Mouse (Mus musculus): Measurements from ENCODE around the gene Phb2. TPM values are rescaled to one million over a fixed set of nuclear protein-coding genes. Genes with fewer than 3 reads are reported as not detected.
A peak's percentile ranks its signal among the peaks of the same experiment; 100 is the strongest.

The Phb2 gene
- 259 and 270 TPM in 2 replicates for polyA plus RNA-seq (2015; fragmentation: Nextera tagmentation; extraction: Ambion mirVana)

DNA sequence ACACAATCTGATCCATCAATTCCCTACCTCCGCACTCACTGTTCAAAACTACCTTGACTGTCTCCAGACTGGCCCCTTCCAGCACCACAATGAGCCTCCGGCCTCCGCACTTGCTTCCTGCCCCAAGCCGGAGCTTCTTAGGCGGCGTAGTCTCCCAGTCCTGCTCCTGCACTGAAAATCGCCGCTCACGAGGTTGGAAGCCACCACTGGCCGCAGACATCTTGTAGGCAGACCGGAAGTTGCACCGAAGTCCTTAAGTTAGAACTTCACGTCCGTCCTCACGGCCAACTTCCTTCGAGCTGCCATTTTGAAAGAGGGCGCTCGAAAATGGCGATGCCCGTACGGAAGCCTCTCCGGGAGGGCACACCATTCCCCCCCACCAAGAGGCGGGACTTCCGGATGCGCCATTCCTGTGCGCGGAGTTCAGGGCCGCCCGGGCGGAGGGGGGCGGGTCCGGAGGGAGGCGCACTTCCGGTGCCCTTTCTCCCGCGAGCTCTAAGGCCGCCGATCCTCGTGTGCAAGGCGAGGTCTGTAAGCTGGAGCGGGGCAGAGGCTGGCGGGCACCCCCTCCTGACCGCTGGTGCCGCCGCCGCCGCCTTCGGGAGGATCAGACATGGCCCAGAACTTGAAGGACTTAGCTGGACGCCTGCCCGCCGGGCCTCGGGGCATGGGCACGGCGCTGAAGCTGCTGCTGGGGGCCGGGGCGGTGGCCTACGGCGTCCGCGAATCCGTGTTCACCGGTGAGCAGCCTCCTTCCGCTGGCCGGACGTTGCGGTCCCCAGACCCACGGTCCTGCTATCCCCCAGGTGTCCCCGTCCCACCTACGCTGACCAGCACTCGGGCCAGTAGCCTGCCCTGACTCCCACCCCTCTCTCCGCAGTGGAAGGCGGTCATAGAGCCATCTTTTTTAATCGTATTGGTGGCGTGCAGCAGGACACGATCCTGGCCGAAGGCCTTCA is at the start of gene Phb2, which contains the start of gene Emg1:
Gene Phb2, plus strand, starts transcription at position 513 of the 959 bp plus-strand sequence.
Gene Emg1, minus strand, starts transcription at position 355 of the 959 bp plus-strand sequence.
- under 1% methylated on average over 76 of the region's 76 CpGs for WGBS

DNA sequence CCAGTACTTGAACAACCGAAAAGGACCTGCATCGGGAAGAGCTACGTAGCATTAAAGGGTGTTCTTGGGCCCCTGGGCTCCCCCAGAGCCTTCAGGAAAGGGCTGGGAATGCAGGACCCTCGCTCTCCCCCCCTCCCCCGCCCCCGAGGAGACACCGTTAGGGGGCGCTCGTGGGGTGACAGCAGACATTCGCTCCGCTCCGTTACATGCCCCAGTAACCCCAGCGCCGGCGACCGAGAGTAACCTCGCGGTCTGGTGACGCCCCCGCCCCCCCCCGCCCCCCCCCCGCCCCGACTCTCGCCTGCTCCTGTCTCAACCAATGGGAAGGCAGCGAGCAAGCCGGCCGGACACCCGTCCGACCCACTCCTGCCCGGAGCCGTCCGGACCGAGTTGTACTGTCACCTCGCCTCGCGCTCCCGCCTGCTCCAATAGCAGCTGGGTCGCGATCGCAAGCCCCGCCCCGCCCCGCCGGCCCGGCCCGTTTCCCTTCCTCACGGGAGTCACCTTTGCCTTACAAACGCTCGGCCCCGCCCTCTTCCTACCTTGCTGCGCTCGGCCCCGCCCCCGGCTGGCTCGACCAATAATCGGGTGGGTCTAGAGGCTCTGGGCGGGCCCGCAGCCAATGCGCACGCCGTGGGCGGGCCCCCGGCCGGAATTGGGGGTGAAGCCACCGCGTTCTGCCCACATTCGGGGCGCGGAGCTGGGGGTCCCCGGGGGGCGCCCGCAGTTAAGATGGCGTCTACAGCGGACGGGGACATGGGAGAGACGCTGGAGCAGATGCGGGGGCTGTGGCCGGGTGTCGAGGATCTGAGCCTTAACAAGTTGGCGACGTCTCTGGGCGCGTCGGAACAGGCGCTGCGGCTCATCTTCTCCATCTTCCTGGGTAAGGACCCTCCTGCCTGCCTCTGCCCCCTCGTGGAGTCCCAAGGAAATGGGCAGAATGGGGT is 49.4 kb upstream of the Phb2 start, which contains the start of gene Lpcat3:
Gene Lpcat3, plus strand, starts transcription at position 551 of the 947 bp plus-strand sequence.
- peak within 1 kb of the TSS; percentile 65 for H3K4me2 ChIP-seq
- 0 out of 2 replicates have a peak, but pooled peaks cover 3% of the 10 kb centered on the region for H3K36me3 ChIP-seq
- H3K4me1 ChIP-seq (replicated peaks), result peaks cover 17% of the 10 kb centered on the region
- H3K27ac ChIP-seq (replicated peaks), result peak within 1 kb of the TSS; percentile 75
- under 1% methylated on average over 72 of the region's 87 CpGs for WGBS
- H3K9me3 ChIP-seq, result no peaks in the 10 kb centered on the region
- peak; percentile 98 for ATAC-seq (ENCODE audit: low read depth)
- peak within 1 kb of the TSS; percentile 72 for H3K9ac ChIP-seq
- H3K27me3 ChIP-seq, result no peaks in the 10 kb centered on the region
- peak within 1 kb of the TSS; percentile 58 for H3K4me3 ChIP-seq

More for the DNA sequence above, at the start of gene Phb2, which contains the start of gene Emg1:
- H3K27ac ChIP-seq (replicated peaks), result peak within 1 kb of the TSS; percentile 84
- peak within 1 kb of the TSS; percentile 94 for H3K4me2 ChIP-seq
- H3K9me3 ChIP-seq, result no peaks in the 10 kb centered on the region
- ATAC-seq (ENCODE audit: low read depth), result peak; percentile 97
- H3K27me3 ChIP-seq, result no peaks in the 10 kb centered on the region
- peaks cover 46% of the 10 kb centered on the region for H3K36me3 ChIP-seq
- peak within 1 kb of the TSS; percentile 95 for H3K9ac ChIP-seq
- H3K4me3 ChIP-seq, result peak within 1 kb of the TSS; percentile 99
- H3K4me1 ChIP-seq (replicated peaks), result peaks cover 39% of the 10 kb centered on the region

DNA sequence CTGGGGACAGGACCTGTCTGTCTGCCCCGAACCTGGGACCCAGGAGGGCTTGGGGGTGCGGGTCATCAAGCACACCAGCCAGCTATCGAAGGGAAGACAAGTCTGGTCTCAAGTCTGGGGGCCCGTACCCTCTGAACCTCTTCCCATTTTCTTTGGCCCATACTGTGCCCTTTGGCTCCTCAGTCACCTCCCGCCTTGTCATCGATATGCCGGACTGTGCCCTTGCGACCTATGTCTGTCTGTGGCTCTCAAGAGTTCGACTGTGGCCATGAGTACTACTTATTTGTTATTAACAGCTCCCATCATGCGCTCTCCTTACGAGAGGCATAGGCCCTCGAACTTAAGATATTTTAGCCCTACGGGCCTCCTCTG is 48.7 kb upstream of the Phb2 start:
- peak overlapping the region; percentile 75 for H3K27ac ChIP-seq (replicated peaks)
- 17% methylated on average over 13 of the region's 13 CpGs for WGBS
- peak overlapping the region; percentile 72 for H3K9ac ChIP-seq
- no peak for ATAC-seq (ENCODE audit: low read depth)
- H3K4me1 ChIP-seq (replicated peaks), result peaks cover 17% of the 10 kb centered on the region
- 0 out of 2 replicates have a peak, but pooled peaks cover 3% of the 10 kb centered on the region for H3K36me3 ChIP-seq
- H3K27me3 ChIP-seq, result no peaks in the 10 kb centered on the region
- H3K9me3 ChIP-seq, result no peaks in the 10 kb centered on the region
- H3K4me3 ChIP-seq, result peak overlapping the region; percentile 58
- peak overlapping the region; percentile 65 for H3K4me2 ChIP-seq

DNA sequence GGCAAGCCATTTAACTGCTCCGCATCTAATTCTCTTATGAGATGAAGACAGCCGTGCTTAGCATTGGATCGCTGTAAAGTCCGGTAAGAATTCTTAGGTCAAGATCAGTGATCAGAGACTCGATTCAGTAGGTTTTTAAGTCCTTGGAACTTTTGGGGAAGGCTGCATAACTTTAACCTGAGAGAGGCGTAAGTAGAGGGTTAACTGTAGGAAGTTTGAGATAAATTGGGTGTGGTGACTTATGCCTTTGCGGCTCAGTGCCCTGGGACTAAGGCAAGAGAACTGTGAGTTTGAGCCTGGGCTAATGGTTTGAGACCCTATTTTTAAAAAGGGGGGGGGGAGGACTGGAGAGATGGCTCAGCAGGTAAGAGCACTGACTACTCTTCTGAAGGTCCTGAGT is 47.9 kb upstream of the Phb2 start:
- 86% methylated on average over 7 of the region's 7 CpGs for WGBS
- no peak for ATAC-seq (ENCODE audit: low read depth)
- Histone ChIP-seq H3K27me3 (no peaks in the 10 kb centered on the region), H3K4me1 (replicated peaks) (peaks cover 17% of the 10 kb centered on the region), H3K4me2 (peak overlapping the region; percentile 65), H3K9ac (no peak overlapping the region), H3K36me3 (0 out of 2 replicates have a peak, but pooled peaks cover 3% of the 10 kb centered on the region), H3K4me3 (no peak overlapping the region), H3K9me3 (no peaks in the 10 kb centered on the region), H3K27ac (replicated peaks) (no peak overlapping the region)

DNA sequence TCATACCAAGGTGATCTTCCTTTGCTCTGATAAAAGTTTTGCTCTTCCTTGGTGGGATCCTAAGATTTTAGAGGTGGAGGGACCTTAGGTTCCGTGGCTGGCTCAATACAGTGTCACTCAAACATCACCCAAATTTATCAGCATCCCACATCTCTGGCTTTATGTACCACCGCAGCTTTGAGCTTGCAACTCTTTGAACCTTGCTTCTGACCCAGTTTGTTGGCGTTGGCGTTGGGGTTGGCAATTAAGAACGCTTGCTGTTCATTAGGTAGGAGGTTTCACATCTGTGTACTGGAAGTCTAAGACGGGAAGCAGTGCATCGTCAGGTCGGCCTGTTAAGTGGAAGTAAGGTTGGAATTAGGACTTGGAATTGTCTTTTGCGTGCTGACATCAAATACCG is 47.1 kb upstream of the Phb2 start:
- ATAC-seq (ENCODE audit: low read depth), result no peak
- Histone ChIP-seq H3K4me2 (no peak overlapping the region), H3K4me3 (no peak overlapping the region), H3K27me3 (no peaks in the 10 kb centered on the region), H3K4me1 (replicated peaks) (peaks cover 17% of the 10 kb centered on the region), H3K9me3 (no peaks in the 10 kb centered on the region), H3K36me3 (0 out of 2 replicates have a peak, but pooled peaks cover 3% of the 10 kb centered on the region), H3K27ac (replicated peaks) (no peak overlapping the region), H3K9ac (no peak overlapping the region)
- WGBS, result 95% methylated on average over 10 of the region's 10 CpGs

DNA sequence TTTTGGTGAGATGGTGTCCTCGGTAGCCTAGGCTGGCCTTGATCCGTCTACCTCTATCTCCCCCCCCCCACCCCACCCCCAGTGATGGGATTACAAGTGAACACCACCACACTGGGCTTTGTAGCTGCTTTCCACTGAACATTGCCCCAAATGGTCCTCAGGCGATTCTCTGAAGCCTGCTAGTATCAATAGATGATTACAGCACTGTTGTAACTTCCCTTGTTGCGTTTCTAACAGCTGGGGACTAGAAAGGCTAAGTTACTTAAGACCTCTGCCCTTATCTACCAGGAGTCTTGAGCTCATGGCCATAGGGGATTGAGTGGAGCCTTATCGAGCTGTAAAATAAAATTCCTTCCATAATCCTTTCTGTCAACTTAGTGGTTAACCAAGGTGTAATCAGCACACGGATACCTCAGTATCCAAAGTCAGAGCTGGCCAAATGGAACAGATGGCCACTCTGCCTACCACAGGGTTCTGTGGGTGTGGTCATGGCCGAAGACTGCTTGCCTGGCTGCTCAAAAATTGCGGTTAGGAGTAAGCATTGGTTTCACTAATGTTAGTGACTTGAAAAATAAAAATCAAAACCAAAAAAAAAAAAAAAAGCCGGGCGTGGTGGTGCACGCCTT is 42.8 kb upstream of the Phb2 start:
- no peak for ATAC-seq (ENCODE audit: low read depth)
- Histone ChIP-seq H3K27ac (replicated peaks) (no peak overlapping the region), H3K36me3 (0 out of 2 replicates have a peak, but pooled peaks cover 3% of the 10 kb centered on the region), H3K9ac (no peak overlapping the region), H3K4me3 (no peak overlapping the region), H3K9me3 (no peaks in the 10 kb centered on the region), H3K4me1 (replicated peaks) (peaks cover under 1% of the 10 kb centered on the region; the same call in 1 of the 2 replicates), H3K4me2 (no peak overlapping the region), H3K27me3 (no peaks in the 10 kb centered on the region)
- WGBS, result 91% methylated on average over 11 of the region's 11 CpGs

DNA sequence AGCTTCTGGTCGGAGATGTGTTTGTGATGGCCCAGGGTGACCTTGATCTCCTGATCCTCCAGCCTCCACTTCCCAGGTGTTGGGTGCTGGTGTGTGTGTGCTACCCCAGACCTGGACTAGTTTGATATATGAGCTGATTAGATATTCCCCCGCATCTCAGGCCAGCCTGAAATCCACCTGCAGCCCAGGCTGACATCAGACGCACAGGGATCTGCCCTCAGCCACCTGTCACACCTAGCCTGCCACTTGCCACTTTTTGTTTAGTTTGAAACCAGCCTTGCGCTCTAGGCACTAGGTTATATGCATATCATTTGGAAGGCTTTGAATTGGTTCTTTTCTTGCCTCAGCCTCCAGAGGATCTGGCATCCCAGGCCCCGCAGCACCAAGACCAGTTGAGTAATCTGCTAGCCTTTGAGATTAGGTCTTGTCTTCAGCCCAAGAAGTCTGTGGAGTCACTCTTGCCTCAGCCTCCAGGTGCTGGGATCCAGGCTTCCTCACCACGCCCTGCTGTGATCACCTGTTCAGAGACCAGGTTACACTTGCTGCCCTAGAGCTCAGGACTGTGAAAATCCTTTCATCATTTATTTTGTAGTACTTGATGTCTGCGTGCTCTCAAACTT is 41.7 kb upstream of the Phb2 start:
- no peaks in the 10 kb centered on the region for H3K27me3 ChIP-seq
- H3K9ac ChIP-seq, result no peak overlapping the region
- H3K9me3 ChIP-seq, result no peaks in the 10 kb centered on the region
- 92% methylated on average over 7 of the region's 7 CpGs for WGBS
- no peaks in the 10 kb centered on the region; the same call in 1 of the 2 replicates for H3K4me1 ChIP-seq (replicated peaks)
- no peak overlapping the region for H3K4me3 ChIP-seq
- no peak overlapping the region for H3K27ac ChIP-seq (replicated peaks)
- ATAC-seq (ENCODE audit: low read depth), result no peak
- H3K36me3 ChIP-seq, result peaks cover 6% of the 10 kb centered on the region; the same call in 1 of the 2 replicates
- H3K4me2 ChIP-seq, result no peak overlapping the region

DNA sequence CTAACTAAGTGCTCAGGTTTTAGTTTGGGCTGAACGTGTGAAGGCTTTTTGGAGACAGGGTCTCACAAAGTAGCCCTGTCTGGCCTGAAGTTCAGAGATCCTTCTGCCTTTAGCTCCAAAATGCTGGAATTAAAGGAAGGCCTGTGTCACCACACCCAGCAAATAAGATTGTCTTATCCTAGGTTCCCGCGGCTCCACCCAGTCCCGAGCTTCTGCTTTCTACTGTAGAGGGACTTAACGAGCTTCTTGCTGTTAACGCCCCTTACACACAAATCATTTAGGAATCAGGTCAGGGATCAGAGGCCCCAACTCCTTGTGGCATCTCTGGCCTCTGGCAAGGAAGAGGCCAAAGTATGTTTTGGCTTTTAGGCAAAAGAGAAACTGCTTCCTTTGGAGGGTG is 40.0 kb upstream of the Phb2 start:
- no peak overlapping the region for H3K4me2 ChIP-seq
- no peak overlapping the region for H3K4me3 ChIP-seq
- 71% methylated on average over 6 of the region's 6 CpGs for WGBS
- H3K36me3 ChIP-seq, result peaks cover 4% of the 10 kb centered on the region; the same call in 1 of the 2 replicates
- H3K9me3 ChIP-seq, result no peaks in the 10 kb centered on the region
- H3K4me1 ChIP-seq (replicated peaks), result no peaks in the 10 kb centered on the region; the same call in 1 of the 2 replicates
- ATAC-seq (ENCODE audit: low read depth), result no peak
- H3K27ac ChIP-seq (replicated peaks), result no peak overlapping the region
- no peaks in the 10 kb centered on the region for H3K27me3 ChIP-seq
- no peak overlapping the region for H3K9ac ChIP-seq

DNA sequence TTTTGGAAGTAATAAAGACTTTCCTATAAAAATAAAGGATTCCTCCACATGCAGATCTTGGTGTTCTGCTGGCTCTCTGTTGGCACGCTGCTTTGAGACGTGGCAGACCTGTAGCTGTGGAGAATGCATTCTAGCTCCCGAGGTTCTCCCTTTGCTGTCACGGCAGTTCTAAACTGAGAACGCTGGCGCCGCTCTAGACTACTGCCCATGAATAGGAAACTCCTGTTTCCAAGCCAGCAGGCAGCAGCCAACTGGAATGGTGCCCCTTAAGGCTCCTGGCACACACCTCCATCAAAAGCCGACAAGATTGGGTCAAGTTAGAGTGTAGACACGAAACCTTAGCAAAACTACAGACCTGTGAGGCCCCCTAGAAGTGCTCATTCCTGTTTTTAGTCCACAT is 38.5 kb upstream of the Phb2 start:
- Histone ChIP-seq H3K36me3 (peaks cover 4% of the 10 kb centered on the region; the same call in 1 of the 2 replicates), H3K4me3 (no peak overlapping the region), H3K9ac (no peak overlapping the region), H3K4me1 (replicated peaks) (no peaks in the 10 kb centered on the region; the same call in 1 of the 2 replicates), H3K27me3 (no peaks in the 10 kb centered on the region), H3K9me3 (no peaks in the 10 kb centered on the region), H3K27ac (replicated peaks) (no peak overlapping the region), H3K4me2 (no peak overlapping the region)
- no peak for ATAC-seq (ENCODE audit: low read depth)
- 85% methylated on average over 9 of the region's 9 CpGs for WGBS

DNA sequence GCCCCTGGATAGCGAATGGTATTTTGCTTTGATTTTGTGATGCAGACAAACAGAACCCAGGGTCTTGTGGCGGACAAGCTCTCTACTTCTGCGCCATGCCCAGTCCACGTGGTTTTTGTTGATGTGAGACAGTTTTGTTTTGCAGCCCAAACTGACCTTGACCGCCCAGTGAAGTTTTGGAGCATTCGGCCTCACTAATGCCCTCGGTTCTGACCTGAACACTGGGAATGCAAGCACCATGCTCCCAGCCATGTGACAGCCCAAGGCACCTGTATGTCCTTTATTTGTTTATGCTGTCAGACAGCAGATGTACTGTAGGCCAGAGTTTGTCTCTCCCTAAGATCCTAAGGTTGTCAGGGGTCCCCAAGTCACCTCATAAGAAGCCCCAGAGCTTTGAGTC is 37.5 kb upstream of the Phb2 start:
- H3K9ac ChIP-seq, result no peak overlapping the region
- no peak for ATAC-seq (ENCODE audit: low read depth)

DNA sequence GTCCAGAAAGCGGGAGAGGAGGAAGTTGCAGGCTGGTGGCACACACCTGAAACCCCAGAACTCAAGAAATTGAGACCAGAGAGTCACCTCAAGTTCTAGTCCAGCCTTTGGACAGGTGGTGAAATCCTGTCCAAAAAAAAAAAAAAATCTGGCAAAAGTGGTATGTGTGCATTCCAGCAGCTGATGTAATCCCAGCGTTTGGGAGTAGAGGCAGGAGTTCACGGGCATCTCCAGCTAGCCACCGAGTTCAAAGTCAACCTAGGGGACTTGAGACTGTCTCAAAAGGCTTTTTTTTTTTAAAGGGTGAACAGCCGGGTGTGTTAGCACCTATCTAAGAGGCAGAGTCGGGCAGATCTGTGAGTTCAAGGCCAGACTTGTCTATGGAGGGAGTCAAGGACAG is 36.0 kb upstream of the Phb2 start:
- WGBS, result 89% methylated on average over 6 of the region's 6 CpGs

More for the DNA sequence above, 37.5 kb upstream of the Phb2 start:
- Histone ChIP-seq H3K27ac (replicated peaks) (no peak overlapping the region), H3K4me1 (replicated peaks) (no peaks in the 10 kb centered on the region; the same call in 1 of the 2 replicates), H3K27me3 (no peaks in the 10 kb centered on the region), H3K4me2 (no peak overlapping the region), H3K4me3 (no peak overlapping the region), H3K9me3 (no peaks in the 10 kb centered on the region), H3K36me3 (peaks cover 4% of the 10 kb centered on the region; the same call in 1 of the 2 replicates)
- 95% methylated on average over 7 of the region's 7 CpGs for WGBS

More for the DNA sequence above, 36.0 kb upstream of the Phb2 start:
- Histone ChIP-seq H3K27ac (replicated peaks) (no peak overlapping the region), H3K4me1 (replicated peaks) (no peaks in the 10 kb centered on the region; the same call in 1 of the 2 replicates), H3K9ac (no peak overlapping the region), H3K27me3 (no peaks in the 10 kb centered on the region), H3K4me2 (no peak overlapping the region), H3K4me3 (no peak overlapping the region), H3K36me3 (peaks cover 4% of the 10 kb centered on the region; the same call in 1 of the 2 replicates), H3K9me3 (no peaks in the 10 kb centered on the region)
- no peak for ATAC-seq (ENCODE audit: low read depth)

All from neural tube, embryonic 13.5 days (tissue).